Mouse (Mus musculus) liver, embryonic 13.5 days (tissue): ENCODE results near the gene Slc35g1. TPM values are rescaled to one million over a fixed set of nuclear protein-coding genes. Genes with fewer than 3 reads are reported as not detected.
A peak's percentile ranks its signal among the peaks of the same experiment; 100 is the strongest.

Source experiments
- ATAC-seq: fragments of 200-750 bp; cut with Nextera tagmentation; 2 replicates; pipeline ENCODE4 v1.8.0; 2017; ENCODE audit warnings: low read depth, mild to moderate bottlenecking, moderate number of reproducible peaks, moderate library complexity
- DNase-seq: peaks from one replicate; pipeline ENCODE4 v3.0.0; 2022
- H3K27ac ChIP-seq: fragments of 300-500 bp; sonication (generic); 2 replicates; pipeline ENCODE4 v1.5.1; 2015; ENCODE audit warnings: moderate library complexity, mild to moderate bottlenecking, inconsistent platforms
- H3K27me3 ChIP-seq: fragments of 300-500 bp; sonication (generic); 2 replicates; pipeline ENCODE4 v1.6.1; 2015; ENCODE audit warnings: mild to moderate bottlenecking, inconsistent platforms
- H3K36me3 ChIP-seq: fragments of 300-500 bp; sonication (generic); 2 replicates; pipeline ENCODE4 v1.6.1; 2015; ENCODE audit warnings: mild to moderate bottlenecking, inconsistent platforms
- H3K4me1 ChIP-seq: fragments of 300-500 bp; sonication (generic); replicated peaks from 2 replicates; pipeline ENCODE4 v1.6.1; 2015; ENCODE audit warnings: inconsistent platforms
- H3K4me2 ChIP-seq: fragments of 300-500 bp; sonication (generic); 2 replicates; pipeline ENCODE4 v1.6.1; 2015; ENCODE audit warnings: inconsistent platforms, mild to moderate bottlenecking, moderate library complexity
- H3K4me3 ChIP-seq: fragments of 300-500 bp; sonication (generic); replicated peaks from 2 replicates; pipeline ENCODE4 v1.5.1; 2015; ENCODE audit warnings: mild to moderate bottlenecking, inconsistent platforms
- H3K9ac ChIP-seq: fragments of 300-500 bp; sonication (generic); 2 replicates; pipeline ENCODE4 v1.6.1; 2015; ENCODE audit warnings: mild to moderate bottlenecking, inconsistent platforms
- H3K9me3 ChIP-seq: fragments of 300-500 bp; sonication (generic); replicated peaks from 2 replicates; pipeline ENCODE4 v1.6.1; 2016; ENCODE audit warnings: inconsistent platforms
- WGBS: fragments of 180-500 bp; shearing (Covaris S2); methylation state at CpG from one replicate; pipeline ENCODE4 v1.1.7; 2015; ENCODE audit not compliant: insufficient replicate concordance; 5-methylcytosine and 5-hydroxymethylcytosine counted together
- polyA plus RNA-seq: library from polyadenylated mRNA; unstranded; fragments of >200 nt; fragmentation: Nextera tagmentation; extraction: Ambion mirVana; gene quantifications from 2 replicates; pipeline ENCODE4 v1.2.1, GENCODE M21; 2015

The Slc35g1 gene
- polyA plus RNA-seq = 3.7 and 4.4 TPM in 2 replicates

GRCm38 (mm10) chr19:38395701-38396632 lies at the start of gene Slc35g1:
Gene Slc35g1 (plus strand): TSS chr19:38395980.
- peak; percentile 63 for DNase-seq
- Histone ChIP-seq H3K9ac (peak within 1 kb of the TSS; percentile 86), H3K4me3 (peak within 1 kb of the TSS; percentile 81), H3K4me2 (peak within 1 kb of the TSS; percentile 91), H3K9me3 (no peaks in the 10 kb centered on the region), H3K27me3 (no peaks in the 10 kb centered on the region), H3K4me1 (peaks cover 48% of the 10 kb centered on the region), H3K36me3 (peaks cover 13% of the 10 kb centered on the region), H3K27ac (peak within 1 kb of the TSS; percentile 71)
- peak; percentile 90 for ATAC-seq
- 1% methylated on average over 83 of the region's 90 CpGs for WGBS

- WGBS = 39% methylated on average over 13 of the region's 13 CpGs
- H3K27ac ChIP-seq = no peak overlapping the region
- H3K9me3 ChIP-seq = no peaks in the 10 kb centered on the region
- H3K4me3 ChIP-seq = no peak overlapping the region
- ATAC-seq (no peak), DNase-seq (no peak)
- no peak overlapping the region for H3K4me2 ChIP-seq
- H3K9ac ChIP-seq = no peak overlapping the region
- no peaks in the 10 kb centered on the region for H3K4me1 ChIP-seq
- no peaks in the 10 kb centered on the region for H3K27me3 ChIP-seq
- no peaks in the 10 kb centered on the region for H3K36me3 ChIP-seq
These were observed 47.3 kb upstream of the Slc35g1 start for GRCm38 (mm10) chr19:38348271-38349012.

- Histone ChIP-seq H3K4me3 (no peak overlapping the region), H3K4me1 (no peaks in the 10 kb centered on the region), H3K36me3 (no peaks in the 10 kb centered on the region), H3K27ac (no peak overlapping the region), H3K27me3 (no peaks in the 10 kb centered on the region), H3K9me3 (no peaks in the 10 kb centered on the region), H3K9ac (no peak overlapping the region), H3K4me2 (no peak overlapping the region)
- no peak for ATAC-seq
- no peak for DNase-seq
- 57% methylated on average over 5 of the region's 5 CpGs for WGBS
These were observed 46.8 kb upstream of the Slc35g1 start for GRCm38 (mm10) chr19:38349013-38349341.

- H3K27ac ChIP-seq = no peak overlapping the region
- H3K4me2 ChIP-seq = no peak overlapping the region
- 62% methylated on average over 2 of the region's 2 CpGs for whole genome bisulfite sequencing
- ATAC-seq = no peak
- H3K4me1 ChIP-seq = no peaks in the 10 kb centered on the region
- H3K9me3 ChIP-seq = no peaks in the 10 kb centered on the region
- no peak for DNase-seq
- no peak overlapping the region for H3K4me3 ChIP-seq
- no peak overlapping the region for H3K9ac ChIP-seq
- no peaks in the 10 kb centered on the region for H3K36me3 ChIP-seq
- no peaks in the 10 kb centered on the region for H3K27me3 ChIP-seq
These were observed 44.6 kb upstream of the Slc35g1 start for GRCm38 (mm10) chr19:38351202-38351601.

- Histone ChIP-seq H3K4me1 (no peaks in the 10 kb centered on the region), H3K27ac (no peak overlapping the region), H3K4me3 (no peak overlapping the region), H3K4me2 (no peak overlapping the region), H3K27me3 (no peaks in the 10 kb centered on the region), H3K9me3 (no peaks in the 10 kb centered on the region), H3K9ac (no peak overlapping the region), H3K36me3 (no peaks in the 10 kb centered on the region)
- no peak for ATAC-seq
- DNase-seq = no peak
- WGBS = 60% methylated on average over 3 of the region's 3 CpGs
These were observed 44.1 kb upstream of the Slc35g1 start for GRCm38 (mm10) chr19:38351728-38352127.

- H3K9me3 ChIP-seq = no peaks in the 10 kb centered on the region
- no peak overlapping the region for H3K9ac ChIP-seq
- no peaks in the 10 kb centered on the region for H3K27me3 ChIP-seq
- H3K27ac ChIP-seq = no peak overlapping the region
- no peaks in the 10 kb centered on the region for H3K4me1 ChIP-seq
- H3K4me3 ChIP-seq = no peak overlapping the region
- H3K36me3 ChIP-seq = no peaks in the 10 kb centered on the region
- WGBS = 28% methylated on average over 6 of the region's 6 CpGs
- H3K4me2 ChIP-seq = no peak overlapping the region
- no peak for DNase-seq
- no peak for ATAC-seq
These were observed 43.2 kb upstream of the Slc35g1 start for GRCm38 (mm10) chr19:38352495-38353130.

- H3K36me3 ChIP-seq = no peaks in the 10 kb centered on the region
- H3K27ac ChIP-seq = no peak overlapping the region
- DNase-seq (no peak), ATAC-seq (no peak)
- H3K27me3 ChIP-seq = no peaks in the 10 kb centered on the region
- no peak overlapping the region for H3K4me3 ChIP-seq
- 64% methylated on average over 1 of the region's 1 CpGs for WGBS
- no peaks in the 10 kb centered on the region for H3K9me3 ChIP-seq
- H3K4me2 ChIP-seq = no peak overlapping the region
- no peak overlapping the region for H3K9ac ChIP-seq
- H3K4me1 ChIP-seq = no peaks in the 10 kb centered on the region
These were observed 41.5 kb upstream of the Slc35g1 start for GRCm38 (mm10) chr19:38354279-38354678.

GRCm38 (mm10) chr19:38354819-38355360 lies 40.9 kb upstream of the Slc35g1 start:
- Histone ChIP-seq H3K27me3 (no peaks in the 10 kb centered on the region), H3K9me3 (no peaks in the 10 kb centered on the region), H3K9ac (no peak overlapping the region), H3K36me3 (no peaks in the 10 kb centered on the region), H3K4me3 (no peak overlapping the region), H3K27ac (no peak overlapping the region), H3K4me1 (no peaks in the 10 kb centered on the region), H3K4me2 (no peak overlapping the region)
- 43% methylated on average over 10 of the region's 10 CpGs for WGBS
- DNase-seq (no peak), ATAC-seq (no peak)

GRCm38 (mm10) chr19:38356211-38356828 lies 39.5 kb upstream of the Slc35g1 start:
- DNase-seq (no peak), ATAC-seq (no peak)
- Histone ChIP-seq H3K4me1 (no peaks in the 10 kb centered on the region), H3K9me3 (no peaks in the 10 kb centered on the region), H3K36me3 (no peaks in the 10 kb centered on the region), H3K4me3 (no peak overlapping the region), H3K9ac (no peak overlapping the region), H3K4me2 (no peak overlapping the region), H3K27ac (no peak overlapping the region), H3K27me3 (no peaks in the 10 kb centered on the region)
- WGBS = 66% methylated on average over 8 of the region's 8 CpGs

GRCm38 (mm10) chr19:38357956-38358623 lies 37.7 kb upstream of the Slc35g1 start:
- Histone ChIP-seq H3K27me3 (no peaks in the 10 kb centered on the region), H3K4me1 (no peaks in the 10 kb centered on the region), H3K27ac (no peak overlapping the region), H3K4me3 (no peak overlapping the region), H3K36me3 (no peaks in the 10 kb centered on the region), H3K9ac (no peak overlapping the region), H3K4me2 (no peak overlapping the region), H3K9me3 (no peaks in the 10 kb centered on the region)
- WGBS = 49% methylated on average over 9 of the region's 9 CpGs
- no peak for DNase-seq
- no peak for ATAC-seq
